In the genomic region with DNA sequence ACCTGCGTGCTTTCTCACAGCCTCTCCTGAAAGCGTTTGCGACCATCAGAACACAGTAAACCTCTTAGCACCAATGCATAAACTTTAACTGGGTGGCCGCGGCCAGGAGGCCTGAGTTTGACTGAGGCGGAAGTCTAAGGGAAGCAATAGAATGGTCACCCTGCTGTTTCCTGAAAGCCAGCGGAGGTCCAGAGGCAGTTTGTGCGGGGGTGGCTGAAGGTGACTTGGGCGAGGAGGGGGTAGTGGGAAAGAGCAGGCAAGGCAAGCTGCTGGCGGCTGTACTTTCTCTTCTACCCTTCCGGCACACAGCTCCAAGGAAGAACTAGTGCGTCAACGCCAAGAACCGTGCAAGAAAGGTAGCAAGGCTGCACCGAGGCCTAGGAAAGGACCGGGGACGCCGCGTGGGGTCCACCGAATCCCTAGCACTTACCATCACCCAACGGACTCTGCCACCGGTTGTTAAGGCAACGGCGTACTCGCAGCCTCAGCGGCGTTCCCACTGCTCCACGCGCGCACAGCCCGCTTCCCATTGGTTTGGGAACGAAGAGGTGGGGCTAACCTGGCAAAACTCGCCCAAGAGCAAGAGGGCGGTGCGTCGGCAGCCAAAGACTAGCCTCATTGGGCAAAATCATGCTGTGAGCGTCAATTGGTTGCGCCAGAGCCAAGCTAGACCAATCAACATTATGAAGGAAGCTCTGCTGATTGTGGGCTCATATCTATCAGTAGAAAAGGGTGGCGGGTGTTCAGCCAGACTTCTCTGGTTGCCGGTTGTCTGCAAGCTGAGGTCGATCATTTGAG, we compare ENCODE assay signal across 8 mouse cellular contexts. TPM values are rescaled to one million over a fixed set of nuclear protein-coding genes. Genes with fewer than 3 reads are reported as not detected.
A peak's percentile ranks its signal among the peaks of the same experiment; 100 is the strongest.
DNase-seq lines count a peak whose midpoint lies in the region; ATAC-seq and TF ChIP-seq lines count a peak whose summit lies in the region.

A gene (minus strand): TSS at position 528 of the 798 bp plus-strand sequence.
A gene (plus strand): TSS at position 674 of the 798 bp plus-strand sequence.

- peak within 1 kb of the TSS; percentile 70 for H3K9ac ChIP-seq in ES-Bruce4 (ENCODE audit: low read depth, poor library complexity, severe bottlenecking)
- H3K9ac ChIP-seq in forebrain, embryonic 13.5 days, result peak within 1 kb of the TSS; percentile 66
- peak within 1 kb of the TSS; percentile 60 for H3K9ac ChIP-seq in liver, postnatal 0 days (replicated peaks)
- H3K9ac ChIP-seq in neural tube, embryonic 14.5 days (replicated peaks; ENCODE audit: low read depth, low read length), result peak within 1 kb of the TSS; percentile 53

- intact Hi-C loops in heart, postnatal 10 days (cut with DNase I), result no loop called here

- no peak within 1 kb of the TSS for H3K27ac ChIP-seq in ES-Bruce4 (ENCODE audit: insufficient read depth, low read length)
- peak within 1 kb of the TSS; percentile 57; the same call in 1 of the 2 replicates for H3K27ac ChIP-seq in forebrain, embryonic 13.5 days
- H3K27ac ChIP-seq in liver, postnatal 0 days (ENCODE audit: low read depth), result peak within 1 kb of the TSS; percentile 58
- peak within 1 kb of the TSS; percentile 60 for H3K27ac ChIP-seq in neural tube, embryonic 14.5 days (ENCODE audit: low read depth, low read length)

- no peaks in the 10 kb centered on the region for H3K9me3 ChIP-seq in ES-Bruce4 (replicated peaks; ENCODE audit: control insufficient read depth, insufficient read depth, low read length, poor library complexity, severe bottlenecking)
- no peaks in the 10 kb centered on the region for H3K9me3 ChIP-seq in forebrain, embryonic 13.5 days (replicated peaks)
- H3K9me3 ChIP-seq in liver, postnatal 0 days (ENCODE audit: low read length), result no peaks in the 10 kb centered on the region
- H3K9me3 ChIP-seq in neural tube, embryonic 14.5 days (ENCODE audit: control insufficient read depth, low read length), result no peaks in the 10 kb centered on the region

- ATAC-seq in cerebellum, adult (ENCODE audit: insufficient number of reproducible peaks, low FRiP score, low TSS enrichment), result peak; percentile 99
- ATAC-seq in forebrain, embryonic 13.5 days, result peak; percentile 99
- peak; percentile 100 for ATAC-seq in liver, postnatal 0 days
- peak; percentile 99 for ATAC-seq in neural tube, embryonic 14.5 days (ENCODE audit: low read depth)

- H3K4me3 ChIP-seq in ES-Bruce4 (ENCODE audit: low read depth, low read length), result peak within 1 kb of the TSS; percentile 91
- H3K4me3 ChIP-seq in forebrain, embryonic 13.5 days, result peak within 1 kb of the TSS; percentile 54
- H3K4me3 ChIP-seq in liver, postnatal 0 days (ENCODE audit: low read depth, low read length), result peak within 1 kb of the TSS; percentile 71
- peak within 1 kb of the TSS; percentile 42 for H3K4me3 ChIP-seq in neural tube, embryonic 14.5 days (ENCODE audit: low read depth, low read length)

- no peaks in the 10 kb centered on the region for H3K36me3 ChIP-seq in ES-Bruce4 (ENCODE audit: control insufficient read depth, insufficient read depth, low read length, poor library complexity, severe bottlenecking)
- H3K36me3 ChIP-seq in forebrain, embryonic 13.5 days (ENCODE audit: poor library complexity, severe bottlenecking), result no peaks in the 10 kb centered on the region
- H3K36me3 ChIP-seq in liver, postnatal 0 days (replicated peaks; ENCODE audit: insufficient read depth, low read length), result no peaks in the 10 kb centered on the region
- no peaks in the 10 kb centered on the region for H3K36me3 ChIP-seq in neural tube, embryonic 14.5 days (ENCODE audit: control insufficient read depth, insufficient read depth, low read length)

- no peaks in the 10 kb centered on the region for H3K4me1 ChIP-seq in ES-Bruce4 (ENCODE audit: control insufficient read depth, insufficient read depth, low read length)
- H3K4me1 ChIP-seq in forebrain, embryonic 13.5 days, result peaks cover 21% of the 10 kb centered on the region
- no peaks in the 10 kb centered on the region for H3K4me1 ChIP-seq in liver, postnatal 0 days (ENCODE audit: insufficient read depth)
- H3K4me1 ChIP-seq in neural tube, embryonic 14.5 days (ENCODE audit: control insufficient read depth, insufficient read depth, low read length), result peaks cover 3% of the 10 kb centered on the region; the same call in 1 of the 2 replicates

- WGBS in forebrain, embryonic 13.5 days, result 28% methylated on average over 41 of the region's 41 CpGs
- WGBS in large intestine, adult 2 months, result 13% methylated on average over 41 of the region's 41 CpGs
- WGBS in liver, postnatal 0 days (ENCODE audit: insufficient replicate concordance), result 14% methylated on average over 41 of the region's 41 CpGs
- 21% methylated on average over 41 of the region's 41 CpGs for WGBS in neural tube, embryonic 14.5 days

- peak within 1 kb of the TSS; percentile 63 for H3K4me2 ChIP-seq in forebrain, embryonic 13.5 days
- peak within 1 kb of the TSS; percentile 76 for H3K4me2 ChIP-seq in liver, postnatal 0 days (ENCODE audit: low read depth, low read length)
- peak within 1 kb of the TSS; percentile 55 for H3K4me2 ChIP-seq in neural tube, embryonic 14.5 days (ENCODE audit: low read depth, low read length)

- TF ChIP-seq EP300 in ES-Bruce4 (IDR thresholded peaks at IDR 0.05; ENCODE audit: insufficient read depth, low read depth, low read length), result no peak
- no peak for TF ChIP-seq EP300 in liver, postnatal 0 days (IDR thresholded peaks at IDR 0.05; ENCODE audit: low read depth)

- TF ChIP-seq POLR2A in ES-Bruce4 (IDR thresholded peaks at IDR 0.05; ENCODE audit: insufficient read depth, low read length), result no peak

- no peak for TF ChIP-seq CTCF in ES-Bruce4 (IDR thresholded peaks at IDR 0.05; ENCODE audit: low read depth, low read length)
- no peak for TF ChIP-seq CTCF in liver, postnatal 0 days (IDR thresholded peaks at IDR 0.05; ENCODE audit: low read depth)

- peak; percentile 90 to 91 for DNase-seq in heart, postnatal 10 days
- DNase-seq in large intestine, adult 2 months (ENCODE audit: low read depth, low spot score), result peak; percentile 61
- peak; percentile 89 for DNase-seq in liver, postnatal 0 days
- peak; percentile 82 for DNase-seq in testis, postnatal 10 days (ENCODE audit: low spot score)

- H3K27me3 ChIP-seq in ES-Bruce4 (ENCODE audit: control insufficient read depth, insufficient read depth, low read length, poor library complexity, severe bottlenecking), result no peaks in the 10 kb centered on the region
- H3K27me3 ChIP-seq in forebrain, embryonic 13.5 days, result no peaks in the 10 kb centered on the region
- no peaks in the 10 kb centered on the region for H3K27me3 ChIP-seq in liver, postnatal 0 days (ENCODE audit: insufficient read depth, low read length)
- H3K27me3 ChIP-seq in neural tube, embryonic 14.5 days (ENCODE audit: control insufficient read depth, insufficient read depth, low read length), result no peaks in the 10 kb centered on the region

RNA-seq across cellular contexts. Expression of the first gene that starts in this region (rescaled TPM):
- polyA plus RNA-seq in ES-Bruce4 (2011; ENCODE audit: insufficient read depth, insufficient read length, low read depth, missing spikeins), result 48.6 and 49.5 TPM in 2 replicates
- 104 TPM in 2 replicates for polyA plus RNA-seq in forebrain, embryonic 13.5 days (2015; fragmentation: Nextera tagmentation; extraction: Ambion mirVana)
- total RNA-seq in heart, postnatal 10 days (2021), result 10 to 100 TPM; 31.9 to 38.5 TPM
- 4.8 and 5.9 TPM in 2 replicates for polyA plus RNA-seq in large intestine, adult 2 months (2012; rRNA removed)
- 25.9 and 26.1 TPM in 2 replicates for polyA plus RNA-seq in liver, postnatal 0 days (2015; fragmentation: Nextera tagmentation; extraction: Ambion mirVana)
- polyA plus RNA-seq in neural tube, embryonic 14.5 days (2014; fragmentation: Nextera tagmentation; extraction: Ambion mirVana), result 62.6 and 80.1 TPM in 2 replicates

RNA-seq across cellular contexts. Expression of the second gene that starts in this region (rescaled TPM):
- 44.2 and 45.5 TPM in 2 replicates for polyA plus RNA-seq in ES-Bruce4 (2011; ENCODE audit: insufficient read depth, insufficient read length, low read depth, missing spikeins)
- polyA plus RNA-seq in forebrain, embryonic 13.5 days (2015; fragmentation: Nextera tagmentation; extraction: Ambion mirVana), result 37.4 and 39.1 TPM in 2 replicates
- 10 to 100 TPM in 1 of 2 experiments, 1 to 10 TPM in 1; 9.8 to 10.3 TPM for total RNA-seq in heart, postnatal 10 days (2021)
- polyA plus RNA-seq in large intestine, adult 2 months (2012; rRNA removed), result 20.4 and 26.2 TPM in 2 replicates
- 10.8 and 11.5 TPM in 2 replicates for polyA plus RNA-seq in liver, postnatal 0 days (2015; fragmentation: Nextera tagmentation; extraction: Ambion mirVana)
- polyA plus RNA-seq in neural tube, embryonic 14.5 days (2014; fragmentation: Nextera tagmentation; extraction: Ambion mirVana), result 49.6 and 56.1 TPM in 2 replicates
